Mouse (Mus musculus): ENCODE measurements around the gene Msrb1. TPM values are rescaled to one million over a fixed set of nuclear protein-coding genes. Genes with fewer than 3 reads are reported as not detected.
"Not testable (repeated sequence)": the region's sequence is repeated elsewhere in the genome, so short reads cannot be mapped to it uniquely, and the experiment has no call there.

The Msrb1 gene
- polyA plus RNA-seq, 1 experiment, result 9.3 TPM

- H3K27me3 ChIP-seq (ENCODE audit: control insufficient read depth, insufficient read depth, low read length), result no peaks in the 10 kb centered on the region
- peak overlapping the region; percentile 63 for H3K27ac ChIP-seq (ENCODE audit: control insufficient read depth, insufficient read depth, low read depth, low read length)
- peak overlapping the region; percentile 91 for H3K4me3 ChIP-seq (ENCODE audit: control insufficient read depth, low read depth, low read length)
- peaks cover 3% of the 10 kb centered on the region for H3K4me1 ChIP-seq (ENCODE audit: control insufficient read depth, insufficient read depth, low read length)
- no peaks in the 10 kb centered on the region; the same call in 1 of the 2 replicates for H3K36me3 ChIP-seq (ENCODE audit: control insufficient read depth, insufficient read depth, low read length)
- TF ChIP-seq POLR2A (IDR thresholded peaks at IDR 0.05; ENCODE audit: control insufficient read depth, low read depth, low read length), result no peak
- no peak for TF ChIP-seq CTCF (IDR thresholded peaks at IDR 0.05; ENCODE audit: control insufficient read depth, insufficient read depth, insufficient replicate concordance, low read depth, low read length)
Observed at GRCm38 (mm10) chr17:24707801-24708425, 28.5 kb upstream of the Msrb1 start.

- Histone ChIP-seq H3K36me3 (ENCODE audit: control insufficient read depth, insufficient read depth, low read length) (no peaks in the 10 kb centered on the region; the same call in 1 of the 2 replicates), H3K4me3 (ENCODE audit: control insufficient read depth, low read depth, low read length) (no peak overlapping the region), H3K27ac (ENCODE audit: control insufficient read depth, insufficient read depth, low read depth, low read length) (no peak overlapping the region), H3K4me1 (ENCODE audit: control insufficient read depth, insufficient read depth, low read length) (peaks cover 3% of the 10 kb centered on the region), H3K27me3 (ENCODE audit: control insufficient read depth, insufficient read depth, low read length) (no peaks in the 10 kb centered on the region)
- TF ChIP-seq POLR2A (IDR thresholded peaks at IDR 0.05; ENCODE audit: control insufficient read depth, low read depth, low read length) (no peak), CTCF (IDR thresholded peaks at IDR 0.05; ENCODE audit: control insufficient read depth, insufficient read depth, insufficient replicate concordance, low read depth, low read length) (no peak)
Observed at GRCm38 (mm10) chr17:24708646-24709045, 27.8 kb upstream of the Msrb1 start.

DNA sequence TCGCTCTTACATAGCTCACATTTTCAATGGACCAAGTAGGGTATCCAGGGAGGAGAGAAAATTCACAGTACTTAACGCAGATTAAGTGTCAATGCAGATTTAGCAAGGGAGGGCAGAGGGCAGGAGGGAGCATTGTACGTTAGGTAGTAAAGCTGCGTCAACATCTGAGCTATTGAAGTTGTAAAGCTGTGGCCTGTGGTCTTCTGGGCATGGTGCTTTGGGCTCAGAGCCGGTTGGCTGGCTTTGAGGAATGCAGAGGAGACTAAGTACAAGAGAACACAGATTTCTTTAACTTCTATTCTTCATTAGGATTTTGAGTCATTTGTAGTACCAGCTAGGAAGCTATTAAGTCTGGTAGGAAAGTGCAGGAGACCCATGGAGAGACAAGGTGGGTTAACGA, 20.9 kb upstream of the Msrb1 start:
- Histone ChIP-seq H3K4me3 (ENCODE audit: control insufficient read depth, low read depth, low read length) (peak overlapping the region; percentile 96), H3K27me3 (ENCODE audit: control insufficient read depth, insufficient read depth, low read length) (no peaks in the 10 kb centered on the region), H3K4me1 (ENCODE audit: control insufficient read depth, insufficient read depth, low read length) (no peaks in the 10 kb centered on the region), H3K27ac (ENCODE audit: control insufficient read depth, insufficient read depth, low read depth, low read length) (no peak overlapping the region), H3K36me3 (ENCODE audit: control insufficient read depth, insufficient read depth, low read length) (no peaks in the 10 kb centered on the region; the same call in 1 of the 2 replicates)
- TF ChIP-seq POLR2A (IDR thresholded peaks at IDR 0.05; ENCODE audit: control insufficient read depth, low read depth, low read length) (no peak), CTCF (IDR thresholded peaks at IDR 0.05; ENCODE audit: control insufficient read depth, insufficient read depth, insufficient replicate concordance, low read depth, low read length) (no peak)

DNA sequence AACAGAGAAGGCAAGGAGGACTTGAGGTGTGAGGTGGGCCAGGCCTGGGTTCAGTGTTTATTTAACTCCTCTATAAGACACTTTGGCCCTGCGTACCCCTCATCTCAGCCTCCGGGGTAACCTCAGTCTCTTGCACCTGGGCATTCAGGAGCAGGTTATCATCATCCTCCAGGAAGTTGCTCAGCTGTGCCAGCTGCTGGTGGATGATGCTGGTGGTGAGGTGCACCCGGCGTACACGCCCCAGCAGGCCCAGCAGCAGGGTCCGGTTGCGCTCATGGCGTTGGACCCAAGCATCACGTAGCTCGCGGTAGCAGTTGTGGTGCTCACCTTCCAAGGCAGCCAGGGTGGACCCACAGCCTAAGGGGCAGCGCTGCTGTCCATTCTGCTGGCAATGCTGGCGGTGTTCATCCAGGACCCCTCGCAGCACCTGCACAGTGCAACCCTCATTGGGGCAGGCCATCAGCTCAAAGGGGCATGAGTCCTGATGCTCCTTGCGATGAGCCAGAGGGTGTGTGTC, 20.2 kb upstream of the Msrb1 start:
- TF ChIP-seq CTCF (IDR thresholded peaks at IDR 0.05; ENCODE audit: control insufficient read depth, insufficient read depth, insufficient replicate concordance, low read depth, low read length) (no peak), POLR2A (IDR thresholded peaks at IDR 0.05; ENCODE audit: control insufficient read depth, low read depth, low read length) (no peak)
- Histone ChIP-seq H3K36me3 (ENCODE audit: control insufficient read depth, insufficient read depth, low read length) (no peaks in the 10 kb centered on the region; the same call in 1 of the 2 replicates), H3K27ac (ENCODE audit: control insufficient read depth, insufficient read depth, low read depth, low read length) (no peak overlapping the region), H3K27me3 (ENCODE audit: control insufficient read depth, insufficient read depth, low read length) (no peaks in the 10 kb centered on the region), H3K4me3 (ENCODE audit: control insufficient read depth, low read depth, low read length) (peak overlapping the region; percentile 96), H3K4me1 (ENCODE audit: control insufficient read depth, insufficient read depth, low read length) (no peaks in the 10 kb centered on the region)

- Histone ChIP-seq H3K4me1 (ENCODE audit: control insufficient read depth, insufficient read depth, low read length) (no peaks in the 10 kb centered on the region), H3K27me3 (ENCODE audit: control insufficient read depth, insufficient read depth, low read length) (no peaks in the 10 kb centered on the region), H3K36me3 (ENCODE audit: control insufficient read depth, insufficient read depth, low read length) (no peaks in the 10 kb centered on the region; the same call in 1 of the 2 replicates), H3K4me3 (ENCODE audit: control insufficient read depth, low read depth, low read length) (peak within 1 kb of the TSS; percentile 96), H3K27ac (ENCODE audit: control insufficient read depth, insufficient read depth, low read depth, low read length) (peak within 1 kb of the TSS; percentile 79)
- TF ChIP-seq POLR2A (IDR thresholded peaks at IDR 0.05; ENCODE audit: control insufficient read depth, low read depth, low read length), result peak; percentile 84; the same call in 1 of the 2 replicates
- no peak for TF ChIP-seq CTCF (IDR thresholded peaks at IDR 0.05; ENCODE audit: control insufficient read depth, insufficient read depth, insufficient replicate concordance, low read depth, low read length)
Observed at GRCm38 (mm10) chr17:24717943-24718342, 18.5 kb upstream of the Msrb1 start, which contains the start of the genes Rnf151 and Rps2. Gene Rnf151, minus strand, starts transcription at chr17:24718063. Gene Rps2, plus strand, starts transcription at chr17:24718116.

DNA sequence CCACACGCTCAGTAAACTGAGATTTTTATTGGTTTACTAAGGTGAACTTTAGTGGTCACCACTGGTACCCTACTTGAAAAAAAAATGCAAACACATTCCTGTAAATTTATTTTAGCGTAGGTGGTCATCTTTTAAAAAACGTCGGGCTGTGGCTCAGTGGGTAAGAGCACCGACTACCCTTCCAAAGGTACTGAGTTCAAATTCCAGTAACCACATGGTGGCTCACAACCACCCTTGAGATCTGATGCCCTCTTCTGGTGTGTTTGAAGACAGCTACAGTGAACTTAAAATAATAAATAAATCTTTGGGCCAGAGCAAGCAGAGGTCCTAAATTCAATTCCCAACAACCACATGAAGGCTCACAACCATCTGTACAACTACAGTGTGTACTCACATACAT, 17.5 kb upstream of the Msrb1 start:
- Histone ChIP-seq H3K4me3 (ENCODE audit: control insufficient read depth, low read depth, low read length) (peak overlapping the region; percentile 96), H3K27ac (ENCODE audit: control insufficient read depth, insufficient read depth, low read depth, low read length) (peak overlapping the region; percentile 79; the same call in 1 of the 2 replicates)
- H3K4me1 ChIP-seq (ENCODE audit: control insufficient read depth, insufficient read depth, low read length); H3K27me3 ChIP-seq (ENCODE audit: control insufficient read depth, insufficient read depth, low read length); H3K36me3 ChIP-seq (ENCODE audit: control insufficient read depth, insufficient read depth, low read length): not testable (repeated sequence)

DNA sequence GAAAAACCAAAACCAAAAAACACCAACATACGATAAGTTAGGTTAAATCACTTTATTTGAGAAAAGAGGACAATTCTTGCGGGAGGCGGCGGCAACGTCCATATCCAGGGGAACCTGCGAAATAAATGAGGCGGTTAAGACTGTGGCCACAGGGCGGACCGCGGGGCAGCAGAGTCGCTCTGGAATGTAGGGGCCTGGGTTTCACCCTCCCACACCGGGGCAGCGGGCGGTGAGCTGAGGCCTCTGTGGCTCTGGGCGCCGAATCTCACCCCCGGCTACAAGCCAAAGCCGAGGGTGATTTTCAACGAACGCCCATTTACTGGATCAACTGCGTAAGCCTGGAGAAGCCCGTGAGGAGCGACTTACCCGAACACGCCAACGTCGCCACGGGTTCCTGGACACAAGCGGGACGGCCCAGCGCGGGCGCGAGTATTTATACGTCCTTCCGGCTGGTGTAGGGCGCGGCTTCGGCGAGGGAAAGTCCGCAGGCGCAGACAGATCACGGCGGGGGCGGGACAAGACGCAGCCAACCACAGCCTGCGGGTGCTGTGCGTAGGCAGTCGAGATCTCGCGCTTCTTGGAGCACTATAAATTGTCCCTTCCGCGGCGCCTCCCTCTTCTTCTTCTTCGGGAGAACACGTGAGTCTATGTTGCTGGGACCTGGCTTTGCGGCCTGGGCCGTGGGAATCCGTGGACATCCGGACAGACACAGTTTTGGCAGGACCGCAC, 16.8 kb upstream of the Msrb1 start:
- Histone ChIP-seq H3K27me3 (ENCODE audit: control insufficient read depth, insufficient read depth, low read length) (no peaks in the 10 kb centered on the region), H3K4me3 (ENCODE audit: control insufficient read depth, low read depth, low read length) (peak overlapping the region; percentile 96), H3K27ac (ENCODE audit: control insufficient read depth, insufficient read depth, low read depth, low read length) (peak overlapping the region; percentile 91), H3K4me1 (ENCODE audit: control insufficient read depth, insufficient read depth, low read length) (peaks cover 2% of the 10 kb centered on the region), H3K36me3 (ENCODE audit: control insufficient read depth, insufficient read depth, low read length) (no peaks in the 10 kb centered on the region; the same call in 1 of the 2 replicates)
- TF ChIP-seq CTCF (IDR thresholded peaks at IDR 0.05; ENCODE audit: control insufficient read depth, insufficient read depth, insufficient replicate concordance, low read depth, low read length), result 0 out of 2 replicates have a peak, but pooled peaks have one; percentile 8
- peak; percentile 99 for TF ChIP-seq POLR2A (IDR thresholded peaks at IDR 0.05; ENCODE audit: control insufficient read depth, low read depth, low read length)

DNA sequence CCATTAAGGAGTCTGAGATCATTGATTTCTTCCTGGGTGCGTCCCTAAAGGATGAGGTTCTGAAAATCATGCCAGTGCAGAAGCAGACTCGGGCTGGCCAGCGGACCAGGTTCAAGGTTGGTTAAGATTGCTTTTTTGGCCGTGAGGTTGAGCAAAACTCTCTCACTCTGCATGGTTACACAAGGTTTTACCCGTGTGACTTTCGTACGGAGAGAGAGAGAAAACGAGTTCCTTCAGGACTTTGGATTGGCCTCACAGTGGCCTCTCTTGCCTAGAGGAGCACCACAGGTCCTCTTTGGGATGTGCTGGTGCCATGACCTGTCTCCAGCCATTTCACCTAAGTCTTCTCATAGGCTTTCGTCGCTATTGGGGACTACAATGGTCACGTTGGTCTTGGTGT, 15.8 kb upstream of the Msrb1 start:
- H3K36me3 ChIP-seq (ENCODE audit: control insufficient read depth, insufficient read depth, low read length); H3K4me1 ChIP-seq (ENCODE audit: control insufficient read depth, insufficient read depth, low read length); H3K27me3 ChIP-seq (ENCODE audit: control insufficient read depth, insufficient read depth, low read length): not testable (repeated sequence)
- H3K4me3 ChIP-seq (ENCODE audit: control insufficient read depth, low read depth, low read length), result peak overlapping the region; percentile 96
- H3K27ac ChIP-seq (ENCODE audit: control insufficient read depth, insufficient read depth, low read depth, low read length), result peak overlapping the region; percentile 44

GRCm38 (mm10) chr17:24721383-24721955, 15.0 kb upstream of the Msrb1 start:
- H3K4me1 ChIP-seq (ENCODE audit: control insufficient read depth, insufficient read depth, low read length); H3K27me3 ChIP-seq (ENCODE audit: control insufficient read depth, insufficient read depth, low read length); H3K27ac ChIP-seq (ENCODE audit: control insufficient read depth, insufficient read depth, low read depth, low read length); H3K36me3 ChIP-seq (ENCODE audit: control insufficient read depth, insufficient read depth, low read length): not testable (repeated sequence)
- peak overlapping the region; percentile 25 for H3K4me3 ChIP-seq (ENCODE audit: control insufficient read depth, low read depth, low read length)

All from testis, adult 2 months (tissue).